Mouse (Mus musculus): ENCODE data around the gene Trak1. TPM values are rescaled to one million over a fixed set of nuclear protein-coding genes. Genes with fewer than 3 reads are reported as not detected.

The Trak1 gene
- 43.9 TPM for polyA plus RNA-seq (2017; shearing (Covaris generic))

DNA sequence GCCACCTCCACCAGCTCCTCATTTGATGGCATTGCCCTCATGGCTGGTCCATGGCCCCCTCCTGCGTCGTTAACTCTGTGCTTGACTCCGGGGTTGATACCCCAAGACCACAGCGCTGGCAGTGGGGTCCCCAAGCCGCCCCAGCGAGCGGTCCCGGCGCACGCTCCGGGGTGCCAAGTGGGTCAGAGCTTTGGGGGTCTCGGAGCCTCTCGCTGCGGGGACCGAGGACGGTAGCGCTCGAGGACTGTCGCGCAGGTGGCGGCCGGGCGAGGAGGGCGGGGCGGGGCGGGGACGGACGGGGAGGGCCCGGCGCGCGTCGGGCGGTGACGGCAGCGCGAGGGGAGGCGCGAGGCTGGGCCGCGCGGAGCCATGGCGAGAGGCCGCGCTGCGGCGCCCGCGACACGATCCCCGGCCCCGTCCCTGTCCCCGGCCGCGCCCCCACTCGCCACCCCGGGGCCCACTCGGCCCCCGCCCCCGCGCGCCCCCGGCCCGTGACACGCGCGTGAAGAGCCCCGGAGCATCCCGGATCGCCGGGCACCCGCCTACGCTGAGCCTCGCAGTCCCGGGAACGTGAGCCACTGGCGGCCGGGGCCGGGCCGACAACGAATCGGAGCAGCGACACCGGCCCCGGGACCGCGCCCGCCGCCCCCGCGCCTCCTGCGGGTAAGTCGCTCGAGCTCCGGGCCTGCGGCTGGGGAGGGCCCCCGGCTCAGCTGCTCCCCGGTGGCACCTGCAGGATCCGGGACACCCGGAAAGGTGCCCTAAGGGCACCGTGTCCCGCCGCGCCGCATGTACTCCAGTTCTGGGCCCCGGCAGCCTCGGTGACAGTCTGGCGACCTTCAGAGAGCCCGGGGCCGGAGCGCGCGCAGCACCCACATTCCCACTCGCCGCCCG is at the start of gene Trak1:
TSS of gene Trak1 (plus strand) at position 332 of the 894 bp plus-strand sequence.

GRCm38 (mm10) chr9:121277118-121278060 is 19.9 kb upstream of the Trak1 start, which contains the start of gene Ulk4:
Ulk4 (minus strand) TSS chr9:121277197.

GRCm38 (mm10) chr9:121495529-121495928 is 198.2 kb downstream of the Trak1 start, which contains the start of gene Cck:
Cck (minus strand) TSS chr9:121495694.

Other genes with a start within 250 kb of the Trak1 start
- 29.0 TPM for gene Ulk4, start 20.3 kb upstream of the Trak1 start, polyA plus RNA-seq (2017; shearing (Covaris generic))
- gene Cck, start 198.2 kb downstream of the Trak1 start, polyA plus RNA-seq (2017; shearing (Covaris generic)), result not detected